Mouse (Mus musculus): Measurements from ENCODE around the gene Gm3880.

DNA sequence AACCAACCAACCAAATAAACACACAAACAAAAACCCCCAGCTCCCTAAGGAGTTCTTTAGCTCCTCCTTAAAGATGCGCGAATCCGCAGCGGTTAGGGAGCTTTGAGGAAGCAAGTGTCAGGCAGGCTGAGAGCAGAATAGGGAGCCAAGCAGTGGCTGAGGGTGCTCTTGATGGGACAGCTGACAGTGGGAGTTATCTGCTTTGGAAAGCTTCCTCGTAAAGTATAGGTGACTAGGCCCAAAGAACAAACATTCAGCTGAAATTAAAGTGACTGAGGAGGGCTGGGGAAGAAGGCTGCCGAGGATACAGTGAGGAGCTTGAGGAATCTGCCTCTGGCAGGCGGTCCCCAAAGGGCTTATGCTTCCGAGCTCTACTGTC, 42.2 kb downstream of the Gm3880 start:
- TF ChIP-seq GATA1 (IDR thresholded peaks at IDR 0.05; ENCODE audit: borderline replicate concordance, low read length): no peak
- no peak for TF ChIP-seq FLI1 (IDR thresholded peaks at IDR 0.05; ENCODE audit: low read length)

All from megakaryocyte, embryonic 14.5 days (primary cell).